Mouse (Mus musculus): ENCODE results near the gene Nnat.

Nnat gene

GRCm38 (mm10) chr2:157559858-157560257 is at the start of gene Nnat:
Nnat (plus strand) TSS chr2:157560078.
- peak; percentile 38 for DNase-seq

GRCm38 (mm10) chr2:157512859-157513258 is 47.0 kb upstream of the Nnat start:
- DNase-seq = no peak

GRCm38 (mm10) chr2:157513737-157514208 is 46.1 kb upstream of the Nnat start:
- no peak for DNase-seq

GRCm38 (mm10) chr2:157514353-157514752 is 45.5 kb upstream of the Nnat start:
- DNase-seq = no peak

GRCm38 (mm10) chr2:157517526-157517925 is 42.4 kb upstream of the Nnat start:
- DNase-seq = no peak

GRCm38 (mm10) chr2:157518451-157518850 is 41.4 kb upstream of the Nnat start:
- no peak for DNase-seq

- DNase-seq = no peak
Observed at GRCm38 (mm10) chr2:157519452-157519851, 40.4 kb upstream of the Nnat start.

- no peak for DNase-seq
Observed at GRCm38 (mm10) chr2:157520496-157520895, 39.4 kb upstream of the Nnat start.

- no peak for DNase-seq
Observed at GRCm38 (mm10) chr2:157522556-157522955, 37.3 kb upstream of the Nnat start.

GRCm38 (mm10) chr2:157530056-157530955 is 29.6 kb upstream of the Nnat start:
- no peak for DNase-seq

- DNase-seq = no peak
Observed at GRCm38 (mm10) chr2:157531681-157532426, 28.0 kb upstream of the Nnat start.

- DNase-seq = no peak
Observed at GRCm38 (mm10) chr2:157534163-157534562, 25.7 kb upstream of the Nnat start.

GRCm38 (mm10) chr2:157536476-157537081 is 23.3 kb upstream of the Nnat start:
- DNase-seq = no peak

GRCm38 (mm10) chr2:157537118-157537517 is 22.8 kb upstream of the Nnat start:
- DNase-seq = no peak

GRCm38 (mm10) chr2:157540073-157540952 is 19.6 kb upstream of the Nnat start:
- DNase-seq = no peak

- DNase-seq = no peak
Observed at GRCm38 (mm10) chr2:157540953-157541569, 18.8 kb upstream of the Nnat start.

- DNase-seq = no peak
Observed at GRCm38 (mm10) chr2:157541631-157542030, 18.2 kb upstream of the Nnat start.

- no peak for DNase-seq
Observed at GRCm38 (mm10) chr2:157542415-157542814, 17.5 kb upstream of the Nnat start.

GRCm38 (mm10) chr2:157544333-157544888 is 15.5 kb upstream of the Nnat start:
- no peak for DNase-seq

GRCm38 (mm10) chr2:157546686-157547085 is 13.2 kb upstream of the Nnat start:
- no peak for DNase-seq

- DNase-seq = no peak
Observed at GRCm38 (mm10) chr2:157550292-157550691, 9.6 kb upstream of the Nnat start.

Measured in cerebellum, adult 11 months (tissue).